Mouse (Mus musculus) Patski (cell line): ENCODE measurements around the gene Zdhhc13. TPM values are rescaled to one million over a fixed set of nuclear protein-coding genes. Genes with fewer than 3 reads are reported as not detected.

ENCODE experiments used
- ATAC-seq: fragments of 100-300 bp; one replicate; pipeline ENCODE4 v1.8.0; 2021
- CTCF ChIA-PET: fragments of 350-600 bp; sonication (Branson Sonifier 250); formaldehyde crosslinking; loops from one replicate; lab custom pipeline; 2022; ENCODE audit warnings: inconsistent platforms; lab: Charles Lee
- POLR2A ChIA-PET: fragments of 350-600 bp; sonication (Branson Sonifier 250); formaldehyde crosslinking; loops from one replicate; lab custom pipeline; 2022; ENCODE audit warnings: antibody characterized with exemption, inconsistent platforms; lab: Charles Lee
- DNase-seq: peaks from one replicate; pipeline ENCODE4 v3.0.0-alpha.2; 2011; ENCODE audit warnings: low read depth, low spot score
- H3K27me3 ChIP-seq: fragments of 371-371 bp; one replicate; pipeline ENCODE4 v1.5.1; 2021
- CTCF ChIP-seq: fragments of 100-300 bp; IDR thresholded peaks from one replicate; pipeline ENCODE4 v1.5.1; 2021
- in situ Hi-C: fragments of 300-500 bp; cut with MboI; formaldehyde crosslinking; loops from 3 replicates; pipeline ENCODE4 v1.11.1; 2018; ENCODE audit warnings: low pct_unique_long_range_greater_than_20kb, mixed read lengths
- polyA plus RNA-seq: library from polyadenylated mRNA; unstranded; gene quantifications from one replicate; pipeline ENCODE4 v1.2.3, GENCODE M21; 2021

Gene Zdhhc13
- polyA plus RNA-seq, 1 experiment from 2014 or later, result 59.2 TPM

DNA sequence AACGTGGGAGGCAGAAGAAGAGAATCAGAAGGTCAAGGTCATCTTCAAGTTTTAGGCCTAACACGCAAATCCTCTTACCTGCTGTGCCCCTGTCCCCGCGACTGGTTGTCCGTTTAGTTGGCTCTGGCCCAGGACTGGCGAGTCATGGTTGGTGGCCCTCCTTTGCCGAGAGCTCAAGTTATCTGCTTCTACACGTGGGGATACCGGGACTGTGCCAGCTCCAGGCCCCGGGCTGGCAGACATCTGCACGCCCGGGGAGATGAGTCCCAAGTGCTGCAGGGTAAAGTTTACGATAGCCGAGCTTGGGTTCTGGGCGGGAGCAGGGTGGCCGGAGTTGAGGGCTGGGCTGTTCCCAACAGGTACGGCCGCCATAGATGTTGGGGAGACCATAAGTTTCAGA is 78.8 kb downstream of the Zdhhc13 start:
- ChIA-PET CTCF (interaction anchor here (1.0 to 1.3 kb wide), 2 partner anchors 9 to 15 kb away, joined by 3 read pairs; no protein-coding TSS in a partner anchor), POLR2A (interaction anchor here (1.4 kb wide), 1 partner anchor 20 kb away, joined by 3 read pairs; the partner anchor contains the start of gene Csrp3)
- no peak for ATAC-seq
- in situ Hi-C loops, result no loop called here
- DNase-seq, result no peak
- no peak for TF ChIP-seq CTCF
- H3K27me3 ChIP-seq, result no peaks in the 10 kb centered on the region

DNA sequence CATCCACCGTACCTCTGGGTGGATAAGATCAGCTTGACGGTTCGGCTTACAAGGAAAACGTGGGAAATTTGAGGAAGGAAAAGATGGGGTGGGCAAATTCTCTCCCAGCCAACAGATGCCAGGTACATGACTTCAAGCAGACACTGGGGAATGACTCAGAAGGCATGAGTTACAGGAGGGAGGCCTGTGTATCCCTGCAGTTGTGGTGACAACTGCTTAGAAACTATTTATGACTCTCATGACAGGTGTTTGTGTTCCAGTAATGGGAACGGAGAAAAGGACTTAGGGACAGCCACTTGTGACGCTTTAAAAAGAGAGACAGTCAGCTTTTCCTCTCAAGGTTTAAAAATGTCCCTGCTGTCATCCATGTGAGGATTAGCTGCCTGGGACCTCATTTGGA is 81.3 kb downstream of the Zdhhc13 start:
- CTCF ChIA-PET, result no interaction called here
- DNase-seq, result no peak
- H3K27me3 ChIP-seq, result no peaks in the 10 kb centered on the region
- no peak for ATAC-seq
- in situ Hi-C loops, result loop anchor here (10.0 kb wide), 1 partner anchor 55 kb away; no protein-coding TSS in a partner anchor
- no peak for TF ChIP-seq CTCF
- POLR2A ChIA-PET, result no interaction called here

DNA sequence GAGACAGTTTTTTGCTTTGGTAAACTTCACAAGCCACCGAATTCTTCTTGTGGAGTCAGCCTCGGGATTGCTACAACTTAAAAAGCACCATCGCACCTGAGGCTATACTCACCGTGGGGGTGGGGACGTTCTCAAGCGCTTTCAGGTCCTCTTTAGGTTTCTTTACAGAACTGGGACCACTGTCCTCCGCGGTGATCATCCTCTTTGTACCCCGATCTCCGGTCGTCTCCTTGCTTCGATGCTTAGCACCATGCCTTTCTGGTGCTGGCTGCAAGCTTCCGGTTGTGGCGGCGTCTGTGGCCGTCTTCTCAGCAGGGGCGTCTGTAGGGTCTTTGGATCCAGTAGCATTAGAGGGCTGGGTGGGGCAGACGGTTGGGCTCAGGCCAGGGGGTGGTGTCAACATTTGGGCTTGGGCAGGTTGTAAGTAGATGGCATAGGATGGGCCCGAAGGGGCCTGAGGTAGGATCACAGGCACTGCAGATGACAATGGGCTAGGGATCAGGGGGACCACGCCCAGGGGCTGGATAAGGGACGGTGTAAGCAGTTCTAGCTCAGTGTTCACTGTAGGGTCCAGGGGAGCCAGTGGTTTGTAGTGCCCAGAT is 81.9 kb downstream of the Zdhhc13 start:
- CTCF ChIA-PET, result interaction anchor here (1.9 kb wide), 1 partner anchor 13 kb away, joined by 5 read pairs; no protein-coding TSS in a partner anchor
- DNase-seq, result no peak
- ATAC-seq, result no peak

DNA sequence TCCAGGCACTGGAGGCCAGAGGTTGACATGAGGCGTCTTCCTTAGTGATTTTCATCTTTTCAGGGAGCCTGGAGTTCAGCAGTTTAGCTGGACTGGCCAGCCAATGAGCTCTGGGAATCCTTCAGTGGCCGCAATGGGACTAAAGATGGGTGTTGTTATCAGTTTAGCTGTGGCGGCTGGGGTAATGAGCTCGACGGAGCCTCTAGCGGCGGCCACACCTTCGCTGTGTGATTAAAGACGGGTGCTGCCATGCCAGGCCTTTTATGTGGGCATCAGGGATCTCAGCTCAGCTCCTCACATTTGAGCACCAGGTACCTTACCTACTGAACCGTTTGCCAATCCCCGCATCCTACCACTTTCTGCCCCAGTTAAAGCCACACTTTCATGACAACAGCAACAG is 82.5 kb downstream of the Zdhhc13 start:
- TF ChIP-seq CTCF, result no peak
- ATAC-seq (no peak), DNase-seq (no peak)
- no peaks in the 10 kb centered on the region for H3K27me3 ChIP-seq
- POLR2A ChIA-PET, result no interaction called here
- in situ Hi-C loops, result loop anchor here (10.0 kb wide), 1 partner anchor 56 kb away; no protein-coding TSS in a partner anchor
- CTCF ChIA-PET, result interaction anchor here (1.2 to 1.9 kb wide), 2 partner anchors 14 to 66 kb away, joined by 3 to 5 read pairs; no protein-coding TSS in a partner anchor

More for the DNA sequence above, 81.9 kb downstream of the Zdhhc13 start:
- no peaks in the 10 kb centered on the region for H3K27me3 ChIP-seq
- no peak for TF ChIP-seq CTCF
- in situ Hi-C loops, result loop anchor here (10.0 kb wide), 1 partner anchor 56 kb away; no protein-coding TSS in a partner anchor
- POLR2A ChIA-PET, result no interaction called here

DNA sequence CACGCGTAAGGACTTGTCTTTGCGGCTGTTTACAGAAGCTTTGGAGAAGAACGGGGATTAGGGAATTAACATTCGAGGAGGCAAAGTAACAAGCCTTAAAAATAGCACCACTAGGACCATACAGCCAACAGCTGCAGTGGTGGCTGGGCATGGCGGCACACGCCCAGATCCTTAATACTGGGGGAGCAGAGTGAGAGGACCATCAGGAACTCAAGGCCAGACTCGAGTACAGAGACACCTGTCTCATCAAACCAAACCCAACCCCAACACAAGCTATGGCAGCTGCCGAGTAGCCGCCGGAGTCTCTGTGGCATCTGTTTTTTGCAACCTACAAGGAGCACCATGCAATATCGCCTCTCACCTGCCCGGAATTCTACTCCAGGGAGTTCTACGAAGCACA is 86.3 kb downstream of the Zdhhc13 start:
- in situ Hi-C loops, result loop anchor here (5.0 to 25.0 kb wide), 3 partner anchors 60 to 387 kb away; no protein-coding TSS in a partner anchor
- TF ChIP-seq CTCF, result no peak
- H3K27me3 ChIP-seq, result no peaks in the 10 kb centered on the region
- no peak for ATAC-seq
- DNase-seq, result no peak
- CTCF ChIA-PET, result interaction anchor here (0.8 to 2.0 kb wide), 5 partner anchors 9 to 252 kb away, joined by 3 to 7 read pairs (median 4); no protein-coding TSS in a partner anchor
- POLR2A ChIA-PET, result no interaction called here

DNA sequence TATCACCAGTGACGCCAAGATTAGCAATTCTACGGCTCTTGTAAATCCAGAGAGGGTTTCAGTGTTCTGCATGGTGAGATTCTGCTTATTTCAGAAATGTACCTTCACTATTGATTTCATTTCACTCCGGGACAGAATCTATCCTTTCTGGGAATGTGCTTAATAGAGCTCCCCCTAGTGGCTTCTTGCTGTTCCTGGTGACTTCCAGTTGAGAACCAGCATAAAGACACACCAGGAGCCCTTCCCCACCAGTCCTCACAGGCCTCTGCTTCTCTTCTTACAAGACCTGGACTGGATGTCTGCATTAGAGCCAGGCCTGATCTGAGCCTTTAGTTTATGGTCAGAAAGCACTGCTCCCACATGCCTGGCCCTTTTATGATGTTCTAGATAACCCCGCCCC is 87.7 kb downstream of the Zdhhc13 start:
- ChIA-PET CTCF (interaction anchor here (1.0 to 2.9 kb wide), 8 partner anchors 9 to 251 kb away, joined by 3 to 19 read pairs (median 4); no protein-coding TSS in a partner anchor), POLR2A (no interaction called here)
- no peak for DNase-seq
- TF ChIP-seq CTCF, result no peak
- no peak for ATAC-seq
- in situ Hi-C loops, result loop anchor here (5.0 to 25.0 kb wide), 3 partner anchors 62 to 386 kb away; no protein-coding TSS in a partner anchor
- no peaks in the 10 kb centered on the region for H3K27me3 ChIP-seq

Other genes starting within 250 kb of the Zdhhc13 start
- gene Mrgprb2, start 230.9 kb upstream of the Zdhhc13 start, polyA plus RNA-seq, result not detected
- not detected for gene Mrgprb3, start 145.2 kb upstream of the Zdhhc13 start, polyA plus RNA-seq
- gene Csrp3, start 59.0 kb downstream of the Zdhhc13 start, polyA plus RNA-seq, result not detected
- gene E2f8, start 92.6 kb downstream of the Zdhhc13 start, polyA plus RNA-seq, result 8.7 TPM
- 13.3 TPM for gene Nav2, start 119.7 kb downstream of the Zdhhc13 start, polyA plus RNA-seq